Mouse (Mus musculus): Measurements from ENCODE around the gene Syt14. TPM values are rescaled to one million over a fixed set of nuclear protein-coding genes. Genes with fewer than 3 reads are reported as not detected.
A peak's percentile ranks its signal among the peaks of the same experiment; 100 is the strongest.

Syt14 gene
- polyA plus RNA-seq (2012; fragmentation: generic; extraction: Trizol), result not detected

GRCm38 (mm10) chr1:193035371-193036238 lies at the start of gene Syt14:
Syt14 (minus strand) TSS chr1:193035775.
- H3K79me2 ChIP-seq (ENCODE audit: control insufficient read depth, insufficient read depth), result no peaks in the 10 kb centered on the region
- peaks cover 10% of the 10 kb centered on the region for H3K27me3 ChIP-seq (ENCODE audit: control insufficient read depth, insufficient read depth, insufficient read length)
- no peak within 1 kb of the TSS for H3K4me3 ChIP-seq
- H3K36me3 ChIP-seq (ENCODE audit: control insufficient read depth, insufficient read depth), result no peaks in the 10 kb centered on the region
- H3K4me2 ChIP-seq (ENCODE audit: low read depth), result no peak within 1 kb of the TSS
- TF ChIP-seq MYOG (IDR thresholded peaks at IDR 0.05; ENCODE audit: control insufficient read depth in 1 of 3, insufficient read depth in 1 of 3, insufficient read length in 2 of 3, low read depth in 2 of 3) (peak in 1 of 3 experiments; percentile 21), MYOD1 (IDR thresholded peaks at IDR 0.05; ENCODE audit: control insufficient read depth in 1 of 3, insufficient read length in 2 of 3, low read depth in 2 of 3) (peak in 1 of 3 experiments; percentile 34), TCF3 (IDR thresholded peaks at IDR 0.05; ENCODE audit: insufficient read length, low read depth) (no peak), REST (IDR thresholded peaks at IDR 0.05; ENCODE audit: insufficient read depth, insufficient read length) (peak; percentile 92)
- H3ac ChIP-seq (ENCODE audit: control insufficient read depth, insufficient read length), result no peak within 1 kb of the TSS

- TF ChIP-seq POLR2A (IDR thresholded peaks at IDR 0.05; ENCODE audit: insufficient read length, low read depth) (no peak), USF1 (IDR thresholded peaks at IDR 0.05; ENCODE audit: low read depth) (no peak), MYOG (IDR thresholded peaks at IDR 0.05; ENCODE audit: control insufficient read depth in 1 of 3, insufficient read depth in 1 of 3, insufficient read length in 2 of 3, low read depth in 2 of 3) (no peak), TCF3 (IDR thresholded peaks at IDR 0.05; ENCODE audit: insufficient read length, low read depth) (no peak), SRF (IDR thresholded peaks at IDR 0.05; ENCODE audit: control insufficient read depth, insufficient read length, low read depth) (no peak), TCF12 (IDR thresholded peaks at IDR 0.05; ENCODE audit: insufficient read depth, poor library complexity, severe bottlenecking) (no peak), REST (IDR thresholded peaks at IDR 0.05; ENCODE audit: insufficient read depth, insufficient read length) (no peak), MAX (IDR thresholded peaks at IDR 0.05; ENCODE audit: low read depth) (no peak), POLR2AphosphoS2 (IDR thresholded peaks at IDR 0.05; ENCODE audit: insufficient read length, low read depth) (no peak), CEBPB (IDR thresholded peaks at IDR 0.05; ENCODE audit: insufficient read depth, poor library complexity, severe bottlenecking) (no peak), E2F4 (IDR thresholded peaks at IDR 0.05; ENCODE audit: insufficient read depth) (no peak), MYOD1 (IDR thresholded peaks at IDR 0.05; ENCODE audit: control insufficient read depth in 1 of 3, insufficient read length in 2 of 3, low read depth in 2 of 3) (no peak)
- Histone ChIP-seq H3K4me2 (ENCODE audit: low read depth) (no peak overlapping the region), H3K36me3 (ENCODE audit: control insufficient read depth, insufficient read depth) (no peaks in the 10 kb centered on the region), H3K27me3 (ENCODE audit: control insufficient read depth, insufficient read depth, insufficient read length) (peaks cover 24% of the 10 kb centered on the region), H3K79me2 (ENCODE audit: control insufficient read depth, insufficient read depth) (no peaks in the 10 kb centered on the region), H3ac (ENCODE audit: control insufficient read depth, insufficient read length) (no peak overlapping the region), H3K4me3 (no peak overlapping the region)
These were observed 48.4 kb upstream of the Syt14 start for GRCm38 (mm10) chr1:193084016-193084415.

- H3K4me2 ChIP-seq (ENCODE audit: low read depth), result no peak overlapping the region
- TF ChIP-seq REST (IDR thresholded peaks at IDR 0.05; ENCODE audit: insufficient read depth, insufficient read length), result no peak
- TF ChIP-seq TCF12 (IDR thresholded peaks at IDR 0.05; ENCODE audit: insufficient read depth, poor library complexity, severe bottlenecking), result no peak
- TF ChIP-seq MAX (IDR thresholded peaks at IDR 0.05; ENCODE audit: low read depth), result no peak
- no peak for TF ChIP-seq MYOG (IDR thresholded peaks at IDR 0.05; ENCODE audit: control insufficient read depth in 1 of 3, insufficient read depth in 1 of 3, insufficient read length in 2 of 3, low read depth in 2 of 3)
- TF ChIP-seq USF1 (IDR thresholded peaks at IDR 0.05; ENCODE audit: low read depth), result no peak
- TF ChIP-seq CEBPB (IDR thresholded peaks at IDR 0.05; ENCODE audit: insufficient read depth, poor library complexity, severe bottlenecking), result no peak
- no peak for TF ChIP-seq POLR2A (IDR thresholded peaks at IDR 0.05; ENCODE audit: insufficient read length, low read depth)
- no peak for TF ChIP-seq E2F4 (IDR thresholded peaks at IDR 0.05; ENCODE audit: insufficient read depth)
- no peaks in the 10 kb centered on the region for H3K36me3 ChIP-seq (ENCODE audit: control insufficient read depth, insufficient read depth)
- no peak overlapping the region for H3ac ChIP-seq (ENCODE audit: control insufficient read depth, insufficient read length)
- H3K27me3 ChIP-seq (ENCODE audit: control insufficient read depth, insufficient read depth, insufficient read length), result peaks cover 24% of the 10 kb centered on the region
- no peaks in the 10 kb centered on the region for H3K79me2 ChIP-seq (ENCODE audit: control insufficient read depth, insufficient read depth)
- no peak overlapping the region for H3K4me3 ChIP-seq
These were observed 47.5 kb upstream of the Syt14 start for GRCm38 (mm10) chr1:193083051-193083450.

- Histone ChIP-seq H3ac (ENCODE audit: control insufficient read depth, insufficient read length) (no peak overlapping the region), H3K4me3 (no peak overlapping the region), H3K27me3 (ENCODE audit: control insufficient read depth, insufficient read depth, insufficient read length) (peaks cover 24% of the 10 kb centered on the region), H3K36me3 (ENCODE audit: control insufficient read depth, insufficient read depth) (no peaks in the 10 kb centered on the region), H3K79me2 (ENCODE audit: control insufficient read depth, insufficient read depth) (no peaks in the 10 kb centered on the region), H3K4me2 (ENCODE audit: low read depth) (no peak overlapping the region)
- TF ChIP-seq TCF12 (IDR thresholded peaks at IDR 0.05; ENCODE audit: insufficient read depth, poor library complexity, severe bottlenecking) (no peak), POLR2A (IDR thresholded peaks at IDR 0.05; ENCODE audit: insufficient read length, low read depth) (no peak), MAX (IDR thresholded peaks at IDR 0.05; ENCODE audit: low read depth) (no peak), MYOG (IDR thresholded peaks at IDR 0.05; ENCODE audit: control insufficient read depth in 1 of 3, insufficient read depth in 1 of 3, insufficient read length in 2 of 3, low read depth in 2 of 3) (no peak), SRF (IDR thresholded peaks at IDR 0.05; ENCODE audit: control insufficient read depth, insufficient read length, low read depth) (no peak), REST (IDR thresholded peaks at IDR 0.05; ENCODE audit: insufficient read depth, insufficient read length) (no peak), TCF3 (IDR thresholded peaks at IDR 0.05; ENCODE audit: insufficient read length, low read depth) (no peak), E2F4 (IDR thresholded peaks at IDR 0.05; ENCODE audit: insufficient read depth) (no peak), CEBPB (IDR thresholded peaks at IDR 0.05; ENCODE audit: insufficient read depth, poor library complexity, severe bottlenecking) (no peak), USF1 (IDR thresholded peaks at IDR 0.05; ENCODE audit: low read depth) (no peak), MYOD1 (IDR thresholded peaks at IDR 0.05; ENCODE audit: control insufficient read depth in 1 of 3, insufficient read length in 2 of 3, low read depth in 2 of 3) (no peak), POLR2AphosphoS2 (IDR thresholded peaks at IDR 0.05; ENCODE audit: insufficient read length, low read depth) (no peak)
These were observed 46.8 kb upstream of the Syt14 start for GRCm38 (mm10) chr1:193082311-193082921.
